Mouse (Mus musculus) T-cell, adult 2 months (primary cell): ENCODE results near the gene Ndufb2.

Experiments
- DNase-seq: peaks from one replicate; pipeline ENCODE4 v3.0.0; 2022; ENCODE audit warnings: low spot score

The Ndufb2 gene

DNA sequence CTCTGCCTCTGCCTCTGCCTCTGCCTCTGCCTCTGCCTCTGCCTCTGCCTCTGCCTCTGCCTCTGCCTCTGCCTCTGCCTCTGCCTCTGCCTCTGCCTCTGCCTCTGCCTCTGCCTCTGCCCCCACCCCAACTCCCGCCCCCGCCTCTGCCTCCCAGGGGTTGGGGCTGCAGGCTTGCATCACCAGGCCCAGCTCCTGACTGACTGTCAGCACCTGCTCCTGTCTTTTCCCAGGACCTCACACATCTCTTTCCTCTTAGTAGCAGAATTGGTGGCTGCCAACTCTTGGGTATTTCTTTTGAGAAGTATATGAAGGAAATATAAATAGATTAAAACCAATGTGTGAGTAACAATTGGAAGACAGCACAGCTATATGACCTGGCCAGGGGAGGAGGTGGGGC is 11.8 kb upstream of the Ndufb2 start:
- no peak for DNase-seq

DNA sequence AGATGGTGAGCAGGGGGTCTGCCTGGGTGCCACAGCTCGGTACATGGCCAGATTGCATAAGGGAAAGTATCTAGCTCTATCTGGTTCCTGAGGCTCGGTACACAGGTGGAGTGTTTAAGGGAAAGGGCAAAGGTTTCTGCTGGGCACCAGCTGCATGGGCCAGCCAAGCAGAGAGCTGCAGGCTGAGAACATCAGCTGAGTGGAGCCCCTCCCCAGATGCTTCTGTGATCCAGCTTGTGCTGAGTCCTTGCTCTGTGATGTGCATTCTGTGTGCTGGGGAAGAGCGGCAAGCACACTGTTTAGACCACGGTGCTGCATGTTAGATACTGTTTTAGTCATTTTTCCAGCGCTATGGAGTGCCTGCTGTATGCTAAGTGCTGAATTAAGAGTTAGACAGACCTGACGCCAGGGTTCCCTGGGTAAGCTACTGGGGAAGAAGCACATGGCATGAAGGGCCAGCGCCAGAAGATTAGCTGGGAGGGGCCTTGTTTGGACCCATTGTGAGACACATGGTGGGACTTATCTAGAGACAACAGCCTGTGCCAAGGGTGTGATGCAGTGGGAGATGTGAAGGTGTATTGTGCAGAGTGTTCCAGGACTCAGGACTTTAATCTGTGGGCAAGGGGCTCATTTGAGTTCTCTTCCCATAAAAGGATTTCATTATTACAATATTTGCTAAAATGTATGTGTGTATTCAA is 11.1 kb upstream of the Ndufb2 start:
- no peak for DNase-seq

DNA sequence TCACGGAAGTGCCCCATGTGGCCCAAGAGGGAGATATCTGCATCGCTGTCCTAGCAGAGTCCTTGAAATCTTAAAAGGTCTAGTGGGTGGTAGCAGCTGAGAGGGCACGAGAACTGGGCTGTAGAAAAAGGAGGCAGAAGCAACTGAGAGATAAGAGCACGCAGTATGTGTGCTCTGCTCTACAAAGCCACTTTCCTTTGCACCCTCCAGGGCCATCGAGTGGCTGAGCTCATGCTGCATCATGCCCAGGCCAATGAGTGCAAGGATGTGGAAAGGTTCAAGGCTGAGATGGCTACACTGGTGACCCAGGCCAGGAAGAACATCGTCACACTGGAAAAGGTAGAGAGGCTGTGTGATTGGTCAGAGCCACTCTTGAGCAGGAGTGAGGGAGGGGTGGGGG is 6.9 kb upstream of the Ndufb2 start, which contains the start of gene Gm42420:
TSS of gene Gm42420 (plus strand) at position 237 of the 400 bp plus-strand sequence.
- no peak for DNase-seq

DNA sequence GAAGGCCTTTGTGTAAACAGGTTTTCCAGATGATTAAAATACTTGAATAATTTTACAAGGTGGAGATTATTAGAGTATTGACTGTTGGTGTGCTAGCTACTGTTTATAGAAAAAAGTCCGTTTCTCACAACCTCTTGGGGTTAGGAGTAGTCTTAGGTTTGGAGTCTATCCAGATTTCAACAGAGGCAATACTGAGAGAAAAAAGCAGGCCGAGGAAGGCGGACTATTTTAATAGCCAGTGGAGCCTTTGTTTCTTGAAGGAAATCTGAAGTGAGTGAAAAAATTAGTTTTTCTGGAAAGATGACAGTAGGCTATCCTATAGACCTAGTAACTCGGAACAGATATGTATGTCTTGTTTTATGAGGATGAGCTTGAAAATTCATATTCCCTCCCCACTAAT is 893 bp upstream of the Ndufb2 start:
- no peak for DNase-seq

DNA sequence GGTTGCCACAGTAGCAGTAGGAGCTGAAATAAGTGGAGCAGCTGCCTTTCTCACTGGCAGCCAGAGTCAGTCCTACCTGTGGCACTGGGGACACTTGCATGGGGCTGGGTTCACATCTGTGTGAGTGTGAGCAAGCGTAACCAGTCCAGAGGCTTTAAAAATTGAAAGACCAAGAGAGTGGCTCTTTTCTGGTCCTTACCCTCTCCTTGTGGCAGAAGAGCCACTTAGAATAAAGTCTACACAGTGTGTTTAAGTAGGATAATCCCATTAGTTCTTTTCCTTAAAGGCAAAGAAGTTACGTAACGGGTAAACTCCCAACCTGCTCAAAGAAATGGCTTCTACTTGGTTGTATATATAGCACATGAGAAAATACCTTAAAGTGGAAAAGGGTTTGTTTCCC is 8.5 kb downstream of the Ndufb2 start:
- no peak for DNase-seq

DNA sequence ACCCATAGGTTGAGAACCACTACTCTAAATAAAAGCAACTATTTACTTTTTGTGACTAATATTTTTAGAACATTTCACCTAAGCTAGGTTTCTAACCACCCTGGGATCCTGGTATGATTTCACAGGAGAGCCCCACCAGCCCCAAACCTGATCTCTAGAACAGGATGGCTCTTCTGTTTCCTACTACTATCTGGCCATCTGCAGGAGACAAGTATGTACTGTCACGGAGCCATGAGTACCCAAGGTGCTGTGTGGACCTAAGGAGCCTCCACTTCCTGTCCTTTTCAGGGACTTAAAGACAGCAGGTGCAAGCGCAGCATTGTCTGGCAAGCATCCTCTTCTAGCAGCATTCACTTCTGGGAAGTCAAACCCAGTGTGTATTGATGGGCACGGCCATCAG is 9.5 kb downstream of the Ndufb2 start:
- no peak for DNase-seq

DNA sequence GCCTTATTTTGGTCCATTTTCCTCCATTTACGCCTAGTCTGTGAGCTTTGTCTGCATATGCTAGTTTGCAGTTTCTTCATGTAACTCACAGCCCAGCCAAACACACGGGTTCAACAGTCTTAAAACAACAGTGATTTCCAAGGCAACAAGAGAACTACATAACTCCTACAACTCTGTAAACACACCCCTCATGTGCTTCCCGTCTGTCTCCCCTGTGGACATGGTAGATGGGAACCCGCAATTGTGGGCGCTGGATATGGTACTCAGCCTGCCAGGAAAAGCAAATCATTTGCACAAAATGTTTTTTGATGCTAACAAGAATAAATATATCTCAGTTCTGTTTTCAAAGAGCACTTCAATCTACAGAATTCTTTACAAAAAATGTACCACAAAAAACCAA is 12.2 kb downstream of the Ndufb2 start:
- DNase-seq, result no peak

DNA sequence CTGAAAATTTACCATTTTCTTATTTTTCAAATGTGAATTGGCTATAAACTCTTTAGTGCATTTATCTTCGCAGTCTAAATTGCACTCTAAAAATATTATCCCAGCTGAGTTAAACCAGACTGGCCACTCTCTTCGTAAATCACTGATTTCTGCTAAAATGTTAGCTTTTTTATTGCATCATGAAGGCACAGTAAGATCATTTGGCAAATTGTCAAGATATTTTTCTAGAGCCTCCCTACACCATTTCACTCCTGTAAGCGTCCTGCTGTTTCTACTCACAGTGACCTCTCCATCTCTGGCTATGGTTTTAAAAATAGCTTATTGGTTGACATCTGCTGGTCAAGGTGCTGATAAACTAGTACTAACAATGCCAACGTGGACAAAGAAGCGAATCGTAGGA is 13.7 kb downstream of the Ndufb2 start:
- DNase-seq, result no peak

DNA sequence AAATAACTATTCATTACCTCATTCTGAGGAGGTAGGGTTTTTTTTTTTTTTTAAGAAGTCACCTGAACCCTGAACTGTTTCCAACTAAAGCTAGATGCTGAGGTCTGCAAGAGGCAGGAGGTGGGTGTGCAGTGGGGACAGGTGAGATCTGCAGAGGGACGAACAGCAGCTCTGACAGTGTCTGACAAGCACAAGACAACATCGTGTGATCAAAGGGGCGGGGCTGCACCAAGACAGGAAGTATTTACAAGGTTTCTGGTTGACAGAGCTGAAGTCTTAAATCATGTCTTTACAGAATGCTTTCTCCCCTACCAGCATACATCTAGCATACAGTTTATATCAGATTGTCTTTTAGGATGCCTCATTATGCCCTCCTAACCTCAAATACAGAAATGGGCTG is 14.5 kb downstream of the Ndufb2 start:
- DNase-seq, result peak; percentile 50

DNA sequence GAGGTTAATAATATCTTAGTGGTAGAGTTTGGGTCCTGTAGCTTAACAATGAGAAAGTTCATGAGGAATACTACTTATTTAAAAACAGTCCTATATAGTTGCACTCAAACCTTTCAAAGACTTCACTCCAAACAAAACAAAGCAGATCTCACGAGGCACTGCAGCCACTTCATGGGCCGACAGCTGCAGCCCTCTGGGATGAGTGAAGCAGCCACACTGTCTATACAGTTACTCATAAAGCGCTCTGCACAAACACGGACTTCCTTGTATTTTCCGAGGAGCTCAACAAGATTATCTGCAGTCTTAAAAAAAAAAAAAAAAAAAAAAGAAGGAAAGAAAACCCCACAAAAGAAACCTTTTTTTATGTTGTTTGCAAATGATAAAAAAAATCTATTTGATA is 15.0 kb downstream of the Ndufb2 start:
- DNase-seq, result no peak

DNA sequence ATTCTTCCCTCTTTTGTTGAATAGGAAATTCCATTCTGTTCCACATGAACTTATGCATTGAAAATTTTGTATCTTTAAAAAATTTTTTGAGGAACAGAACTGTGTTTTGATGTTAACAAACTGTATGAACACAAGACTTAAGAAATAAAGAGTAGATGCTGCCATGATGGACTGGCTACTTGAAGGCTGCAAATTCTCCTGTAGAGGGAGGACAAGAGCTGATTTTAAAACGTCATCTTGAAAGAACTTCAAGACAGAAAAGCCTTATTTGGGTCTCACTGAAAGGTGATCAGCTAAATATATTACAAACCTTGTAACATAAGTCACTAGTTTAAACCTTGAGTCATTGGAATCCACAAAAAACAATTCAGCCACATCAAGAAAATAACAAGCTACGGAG is 17.8 kb downstream of the Ndufb2 start:
- no peak for DNase-seq

DNA sequence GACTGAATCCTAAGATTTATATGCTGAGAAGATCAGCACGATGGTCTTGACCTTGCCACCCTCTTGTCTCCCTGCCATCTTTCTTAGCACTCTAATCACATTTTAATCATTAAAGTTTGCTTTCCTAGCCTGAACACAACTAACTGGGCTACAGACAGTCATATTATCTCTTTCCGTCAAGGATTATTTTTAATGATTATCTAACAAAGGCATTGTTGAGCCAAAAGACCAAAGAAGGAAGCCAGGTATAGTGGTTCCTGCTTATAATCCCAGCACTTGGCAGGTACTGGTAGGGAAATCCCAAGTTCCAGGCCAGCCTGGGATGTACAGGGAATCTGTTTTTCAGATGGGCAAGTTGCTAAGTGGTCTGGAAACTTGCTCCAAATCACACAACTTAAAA is 18.9 kb downstream of the Ndufb2 start:
- DNase-seq, result no peak
